Mouse (Mus musculus): Measurements from ENCODE around the gene Cdh4. TPM values are rescaled to one million over a fixed set of nuclear protein-coding genes. Genes with fewer than 3 reads are reported as not detected.

The Cdh4 gene
- total RNA-seq, 2 experiments from 2014 or later = 4.5 to 7.7 TPM

DNA sequence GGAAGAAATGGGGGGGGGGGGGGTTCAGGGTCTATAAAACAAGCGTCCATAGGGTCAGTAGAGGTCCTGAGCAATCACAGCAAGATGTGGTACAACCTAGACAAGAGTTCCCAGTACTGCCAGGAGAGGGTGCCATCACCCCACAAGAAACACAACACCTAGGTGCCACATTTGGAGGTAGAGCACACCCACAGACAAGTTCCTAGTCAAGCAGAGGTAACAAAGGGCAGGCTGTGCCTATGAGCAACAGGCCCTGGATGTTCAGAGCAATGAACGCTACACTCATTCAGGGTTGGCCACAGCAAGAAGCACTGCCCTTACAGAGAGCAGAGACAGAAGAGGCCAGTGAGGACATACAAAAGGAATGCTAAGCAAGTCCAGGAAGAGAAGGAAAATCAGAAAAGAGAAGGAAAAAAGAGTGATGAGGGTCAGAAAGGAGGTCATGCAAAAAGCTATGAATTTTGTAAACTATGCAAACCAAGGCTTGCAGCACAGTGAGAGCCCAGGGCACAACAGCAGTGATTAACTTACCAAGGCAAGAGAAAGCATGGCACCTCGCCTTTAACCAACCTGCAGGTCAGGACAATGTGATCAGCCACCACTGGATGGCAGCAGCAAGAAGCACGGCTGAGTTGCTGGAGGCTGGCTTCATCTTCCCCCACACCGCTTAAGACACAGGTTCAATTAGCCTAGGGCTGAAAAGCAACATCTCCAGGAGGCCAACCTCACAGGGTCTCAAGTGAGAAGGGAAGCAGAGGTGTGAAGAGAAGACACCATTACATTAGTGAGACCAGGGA, 474.8 kb downstream of the Cdh4 start:
- DNase-seq (ENCODE audit: low spot score in 2 of 2) = peak in 1 of 2 experiments; percentile 61

DNA sequence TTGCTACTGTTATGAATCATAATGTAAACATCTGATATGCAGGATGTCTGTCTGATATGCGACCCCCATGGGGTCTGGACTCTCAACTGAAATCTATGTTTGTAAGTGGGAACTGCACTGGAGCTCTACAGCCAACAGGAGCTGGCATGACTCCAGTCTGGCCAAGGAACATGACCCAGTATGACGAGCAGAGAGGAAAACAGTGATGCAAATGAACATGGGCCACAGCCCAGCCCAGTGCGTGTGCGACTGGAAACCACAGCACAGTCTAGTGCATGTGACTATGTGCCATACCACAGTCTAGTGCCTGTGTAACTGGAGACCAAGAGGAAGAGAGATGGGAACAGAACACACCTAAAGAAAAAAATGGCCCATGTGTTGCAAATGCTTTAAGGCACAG, 477.8 kb downstream of the Cdh4 start:
- no peak for DNase-seq (ENCODE audit: low spot score in 2 of 2)

DNA sequence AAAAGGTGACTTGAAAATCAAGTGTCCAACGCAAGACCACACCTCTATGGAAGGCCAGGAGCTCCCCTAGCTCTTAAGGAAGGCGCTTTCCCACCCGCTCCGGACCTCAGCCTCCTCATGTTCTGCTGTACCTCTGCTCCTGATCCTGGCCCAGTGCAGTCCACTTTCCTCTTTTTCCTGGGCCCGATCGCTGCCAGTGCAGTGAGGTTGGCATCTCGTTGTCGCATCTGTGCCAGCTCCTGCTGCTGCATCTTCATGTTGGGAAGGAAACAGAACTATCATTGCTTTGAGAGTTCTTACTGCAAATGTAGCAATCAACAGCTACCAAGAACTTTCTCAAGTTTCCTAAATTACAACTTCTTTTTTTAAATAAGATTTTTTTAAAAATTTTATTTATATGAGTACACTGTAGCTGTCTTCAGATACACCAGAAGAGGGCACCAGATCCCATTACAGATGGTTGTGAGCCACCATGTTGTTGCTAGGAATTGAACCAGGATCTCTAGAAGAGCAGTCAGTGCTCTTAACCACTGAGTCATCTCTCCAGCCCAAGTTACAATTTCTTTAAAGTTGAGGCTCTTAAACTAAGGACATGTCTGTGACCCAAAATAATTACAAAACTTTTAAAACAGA, 478.9 kb downstream of the Cdh4 start:
- no peak for DNase-seq (ENCODE audit: low spot score in 2 of 2)

- no peak for DNase-seq (ENCODE audit: low spot score in 2 of 2)
Measured at GRCm38 (mm10) chr2:179924038-179924437, 481.8 kb downstream of the Cdh4 start.

DNA sequence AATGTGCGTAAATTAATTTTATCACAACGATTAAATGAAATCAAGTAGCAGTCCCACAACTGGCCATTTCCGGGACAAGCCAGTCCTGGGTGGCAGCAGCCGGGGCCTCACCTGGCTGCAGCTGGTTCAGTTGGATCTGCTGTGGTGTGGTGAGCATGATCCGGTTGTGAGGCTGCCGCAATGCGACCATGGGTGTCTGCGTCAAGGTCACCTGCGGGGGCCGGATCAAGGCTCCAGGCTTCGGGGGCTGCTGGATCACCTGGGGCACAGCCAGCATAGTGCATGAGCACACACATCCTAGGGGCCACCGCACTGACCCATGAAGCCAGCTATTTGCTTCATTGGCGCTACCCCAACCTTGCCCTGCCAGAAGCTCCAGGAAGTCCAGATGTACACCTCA, 486.9 kb downstream of the Cdh4 start:
- DNase-seq (ENCODE audit: low spot score in 2 of 2) = no peak

- peak in 1 of 2 experiments; percentile 43 for DNase-seq (ENCODE audit: low spot score in 2 of 2)
Measured at GRCm38 (mm10) chr2:179931741-179932140, 489.5 kb downstream of the Cdh4 start.

GRCm38 (mm10) chr2:179934165-179934564, 491.9 kb downstream of the Cdh4 start:
- DNase-seq (ENCODE audit: low spot score in 2 of 2) = no peak

DNA sequence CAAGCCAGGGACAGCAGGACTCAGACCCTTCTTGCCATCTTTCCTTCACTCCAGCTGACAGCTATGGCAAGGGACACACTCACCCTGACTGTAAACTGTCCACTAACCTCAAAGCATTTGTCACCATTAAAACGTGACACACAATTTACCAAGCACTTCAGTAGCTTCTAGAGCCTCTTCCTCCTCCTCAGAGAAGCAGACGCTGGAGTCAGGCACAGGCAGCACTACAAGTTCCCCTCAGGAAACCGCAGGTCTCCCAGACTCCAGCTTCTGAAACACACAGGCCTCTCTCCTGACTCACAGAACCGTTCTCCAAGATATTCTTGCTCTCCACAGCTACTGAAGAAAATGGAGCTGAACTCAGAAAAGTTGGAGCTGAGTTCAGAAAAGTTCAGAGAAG, 494.9 kb downstream of the Cdh4 start:
- DNase-seq (ENCODE audit: low spot score in 2 of 2) = no peak

DNA sequence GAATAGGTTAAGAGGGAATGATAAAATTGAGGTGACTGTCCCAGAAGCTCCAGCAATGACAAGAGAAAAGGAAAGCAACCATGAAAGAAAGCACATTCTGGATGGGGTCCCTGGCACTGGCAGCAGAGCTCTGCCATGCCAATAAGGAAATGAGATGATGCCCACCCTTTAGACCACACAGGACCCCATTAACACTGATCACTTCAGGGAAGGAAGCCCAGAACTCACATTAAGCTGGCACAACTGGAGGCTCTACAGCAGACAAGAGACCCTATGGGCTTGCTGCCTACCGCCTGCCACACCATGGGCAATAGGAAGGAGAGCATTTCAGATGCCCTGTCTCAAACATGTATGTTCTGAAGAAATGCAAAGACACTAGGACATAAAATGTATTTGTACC, 499.5 kb downstream of the Cdh4 start:
- no peak for DNase-seq (ENCODE audit: low spot score in 2 of 2)

DNA sequence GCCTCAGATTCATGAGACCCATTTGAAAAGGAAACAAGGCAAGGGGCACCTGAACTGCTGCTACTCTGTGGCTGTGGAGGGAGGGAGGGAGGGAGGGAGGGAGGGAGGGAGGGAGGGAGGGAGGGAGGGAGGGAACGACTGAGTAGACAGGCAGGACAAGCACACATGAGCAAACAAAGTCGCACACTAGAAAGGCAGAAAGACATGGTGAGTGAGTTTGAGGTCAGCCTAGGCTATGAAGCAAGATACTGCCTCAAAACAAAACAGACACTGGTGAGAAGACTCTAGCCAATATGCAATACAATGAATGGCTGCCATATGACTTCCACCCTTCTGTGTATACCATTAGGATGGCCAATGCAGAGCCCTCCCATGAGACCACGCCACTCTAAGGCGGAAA, 502.8 kb downstream of the Cdh4 start:
- no peak for DNase-seq (ENCODE audit: low spot score in 2 of 2)

GRCm38 (mm10) chr2:179946496-179946895, 504.3 kb downstream of the Cdh4 start:
- DNase-seq (ENCODE audit: low spot score in 2 of 2) = no peak

- no peak for DNase-seq (ENCODE audit: low spot score in 2 of 2)
Measured at GRCm38 (mm10) chr2:179947607-179948006, 505.4 kb downstream of the Cdh4 start.

DNA sequence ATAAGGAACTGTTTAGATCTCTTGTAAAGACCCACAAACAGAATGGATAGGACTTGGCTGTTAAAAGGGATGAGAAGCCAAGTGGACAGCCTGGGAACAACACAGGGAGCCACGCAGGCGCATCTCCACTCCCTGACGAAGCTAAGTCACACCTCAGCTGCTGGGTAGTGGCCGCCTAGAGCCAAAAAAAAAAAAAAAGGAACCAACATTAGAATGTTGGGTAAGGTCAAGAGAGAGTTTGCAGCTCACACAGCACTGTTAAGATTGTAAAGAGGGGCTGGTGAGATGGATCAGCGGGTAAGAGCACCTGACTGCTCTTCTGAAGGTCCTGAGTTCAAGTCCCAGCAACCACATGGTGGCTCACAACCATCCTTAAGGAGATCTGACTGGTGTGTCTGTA, 506.6 kb downstream of the Cdh4 start:
- DNase-seq (ENCODE audit: low spot score in 2 of 2) = no peak
